7 mouse cellular contexts compared by ENCODE assay signal in genomic region chr1:55383114-55383773, GRCm38 (mm10). TPM values are rescaled to one million over a fixed set of nuclear protein-coding genes. Genes with fewer than 3 reads are reported as not detected.
DNase-seq lines count a peak whose midpoint lies in the region; ATAC-seq lines count a peak whose summit lies in the region.

No protein-coding gene starts in this region.

- no peak overlapping the region for H3K4me3 ChIP-seq in midbrain, embryonic 12.5 days

- no peaks in the 10 kb centered on the region for H3K36me3 ChIP-seq in midbrain, embryonic 12.5 days

- H3K27ac ChIP-seq in midbrain, embryonic 12.5 days (replicated peaks): no peak overlapping the region

- no peak overlapping the region for H3K4me2 ChIP-seq in midbrain, embryonic 12.5 days (replicated peaks)

- H3K27me3 ChIP-seq in midbrain, embryonic 12.5 days: no peaks in the 10 kb centered on the region

- peak; percentile 87 to 92 for DNase-seq in cerebellum, postnatal 14 days
- DNase-seq in frontal cortex, postnatal 36 days (ENCODE audit: low spot score in 2 of 2): peak; percentile 84
- peak; percentile 82 for DNase-seq in induced T-regulatory cell, adult 2 months (ENCODE audit: low read depth)
- DNase-seq in left cerebral cortex, postnatal 14 days (ENCODE audit: low spot score in 2 of 2): peak; percentile 73 to 83
- peak; percentile 87 for DNase-seq in right cerebral cortex, postnatal 4 days

- peak; percentile 88 for ATAC-seq in activated CD4-positive, CD25-positive, alpha-beta regulatory T cell, adult 4 months
- ATAC-seq in midbrain, embryonic 12.5 days (ENCODE audit: low FRiP score, low read depth): peak; percentile 86

- H3K9ac ChIP-seq in midbrain, embryonic 12.5 days (replicated peaks): no peak overlapping the region

- WGBS in midbrain, embryonic 12.5 days: 8% methylated on average over 9 of the region's 9 CpGs

- intact Hi-C loops in left cerebral cortex, postnatal 14 days (cut with DNase I): loop anchor here (2.0 to 5.0 kb wide), 2 partner anchors 81 to 144 kb away; no protein-coding TSS in a partner anchor

- no peaks in the 10 kb centered on the region for H3K9me3 ChIP-seq in midbrain, embryonic 12.5 days

- H3K4me1 ChIP-seq in midbrain, embryonic 12.5 days: peaks cover 2% of the 10 kb centered on the region; the same call in 1 of the 2 replicates

RNA-seq across cellular contexts. Expression of gene Boll, which starts 20.0 kb away (rescaled TPM):
- polyA plus RNA-seq in activated CD4-positive, CD25-positive, alpha-beta regulatory T cell, adult 4 months (2017; shearing (Covaris generic)): under 1 TPM in 1 of 2 experiments, not detected in 1; 0.33 TPM
- not detected for total RNA-seq in left cerebral cortex, postnatal 14 days (2021)
- 0.28 TPM in 1 of 2 replicates, not detected in the other for polyA plus RNA-seq in midbrain, embryonic 12.5 days (2016; fragmentation: Nextera tagmentation; extraction: Ambion mirVana)

RNA-seq across cellular contexts. Expression of gene Plcl1, which starts 22.5 kb away (rescaled TPM):
- polyA plus RNA-seq in activated CD4-positive, CD25-positive, alpha-beta regulatory T cell, adult 4 months (2017; shearing (Covaris generic)): 1 to 10 TPM; 1.5 to 2.6 TPM
- 10 to 100 TPM; 16.9 to 19.6 TPM for total RNA-seq in left cerebral cortex, postnatal 14 days (2021)
- polyA plus RNA-seq in midbrain, embryonic 12.5 days (2016; fragmentation: Nextera tagmentation; extraction: Ambion mirVana): 2.2 and 3.6 TPM in 2 replicates
